Mouse (Mus musculus): ENCODE results near the gene Pdcd1.
A peak's percentile ranks its signal among the peaks of the same experiment; 100 is the strongest.
"Not testable (repeated sequence)": the region's sequence is repeated elsewhere in the genome, so short reads cannot be mapped to it uniquely, and the experiment has no call there.

The Pdcd1 gene

GRCm38 (mm10) chr1:94052373-94052772, at the start of gene Pdcd1:
Gene Pdcd1, minus strand, starts transcription at chr1:94052553.
- no peak for DNase-seq (ENCODE audit: low read depth, low spot score)

DNA sequence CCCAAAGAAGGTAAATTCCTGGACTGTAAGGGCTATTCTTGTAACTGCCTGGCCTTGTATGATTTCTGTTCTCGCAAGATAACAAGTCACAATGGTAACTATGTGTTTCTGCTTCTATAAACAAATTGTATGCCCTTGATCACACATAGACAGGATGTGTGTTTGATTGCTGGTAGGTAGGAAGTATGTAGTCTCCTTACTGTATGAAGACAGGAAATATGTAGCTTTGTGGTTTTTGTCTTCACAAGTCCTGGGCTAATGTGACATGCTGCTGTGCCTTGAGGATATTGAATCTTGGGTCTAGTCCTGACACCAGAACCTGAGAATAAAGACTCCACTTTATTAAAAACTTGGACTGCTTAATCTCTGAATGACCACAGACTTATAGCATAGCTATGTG, 39.4 kb upstream of the Pdcd1 start:
- DNase-seq (ENCODE audit: low read depth, low spot score) = no peak

GRCm38 (mm10) chr1:94086311-94086898, 34.1 kb upstream of the Pdcd1 start:
- no peak for DNase-seq (ENCODE audit: low read depth, low spot score)

GRCm38 (mm10) chr1:94085324-94086105, 33.2 kb upstream of the Pdcd1 start:
- DNase-seq (ENCODE audit: low read depth, low spot score) = no peak

DNA sequence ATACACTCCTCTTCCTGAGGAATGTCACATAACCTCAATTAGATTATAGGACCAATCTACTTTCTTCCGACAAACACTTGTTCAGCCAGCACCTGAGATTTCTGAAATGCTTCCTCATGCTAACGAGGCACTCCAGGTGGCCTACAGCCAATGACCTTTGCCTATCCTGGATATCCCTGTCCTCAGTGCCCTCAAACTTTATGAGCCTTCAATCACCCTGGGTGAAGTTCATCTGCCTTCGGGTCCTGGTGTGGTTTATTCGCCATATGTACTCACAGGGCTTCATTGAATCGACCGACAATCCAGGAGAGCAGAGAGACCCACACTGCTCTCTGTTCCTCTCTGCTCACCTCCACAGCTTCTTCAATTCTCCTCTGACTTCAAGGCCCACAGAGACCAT, 29.4 kb upstream of the Pdcd1 start:
- DNase-seq (ENCODE audit: low read depth, low spot score) = no peak

- DNase-seq (ENCODE audit: low read depth, low spot score) = no peak
These were observed 28.8 kb upstream of the Pdcd1 start for GRCm38 (mm10) chr1:94081191-94081590.

GRCm38 (mm10) chr1:94080718-94081117, 28.4 kb upstream of the Pdcd1 start:
- DNase-seq (ENCODE audit: low read depth, low spot score) = no peak

DNA sequence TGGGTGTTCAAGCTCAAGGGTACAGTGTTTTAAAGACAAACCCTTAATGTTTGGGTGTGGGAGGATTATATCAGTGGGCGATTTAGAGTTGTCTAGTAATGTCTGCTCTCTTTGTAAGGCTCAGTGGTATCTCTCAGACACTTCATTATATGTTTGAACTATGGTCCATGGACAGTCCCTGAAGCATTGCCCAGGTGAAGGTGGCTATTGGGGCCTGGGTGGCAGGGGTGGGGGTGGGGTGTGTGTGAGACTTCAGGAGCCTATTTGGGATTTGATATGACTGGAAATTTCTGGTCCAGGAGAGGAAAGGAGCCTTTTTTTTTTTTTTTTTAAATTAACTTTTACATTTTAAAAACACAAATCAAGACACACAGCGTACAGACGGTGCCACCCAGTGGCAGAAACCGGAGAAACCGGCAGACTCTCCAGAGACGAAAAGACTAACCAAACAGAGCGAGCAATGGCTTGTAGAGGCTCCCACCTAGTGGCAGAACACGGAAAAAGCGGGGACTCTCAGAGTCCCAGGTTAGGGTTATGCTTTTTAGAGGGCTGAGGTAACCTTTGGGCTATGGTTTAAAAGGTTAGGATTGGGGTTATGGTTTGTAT, 26.6 kb upstream of the Pdcd1 start:
- peak; percentile 92 for DNase-seq (ENCODE audit: low read depth, low spot score)

GRCm38 (mm10) chr1:94078314-94078713, 26.0 kb upstream of the Pdcd1 start:
- no peak for DNase-seq (ENCODE audit: low read depth, low spot score)

GRCm38 (mm10) chr1:94076702-94077101, 24.3 kb upstream of the Pdcd1 start:
- no peak for DNase-seq (ENCODE audit: low read depth, low spot score)

DNA sequence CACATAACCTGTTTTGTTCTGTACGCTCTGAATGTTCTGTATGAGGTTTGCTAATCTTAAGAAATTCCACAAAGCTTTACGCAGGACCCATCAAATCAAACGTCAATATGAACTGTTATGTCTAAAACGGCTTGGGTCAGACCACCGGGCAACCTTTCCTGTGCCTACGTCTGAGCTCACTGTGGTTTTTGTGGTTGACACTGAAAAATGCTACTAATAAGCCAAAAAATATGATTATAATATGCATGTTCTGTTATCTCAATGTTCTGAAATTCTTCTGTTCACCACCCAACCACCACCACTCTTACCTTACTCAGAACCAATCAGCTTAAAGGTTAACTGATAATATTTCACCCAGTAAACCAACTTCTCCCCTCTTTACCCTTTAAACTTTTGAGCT, 22.4 kb upstream of the Pdcd1 start:
- no peak for DNase-seq (ENCODE audit: low read depth, low spot score)

- not testable (repeated sequence) for DNase-seq (ENCODE audit: low read depth, low spot score)
These were observed 5.9 kb upstream of the Pdcd1 start for GRCm38 (mm10) chr1:94058281-94058680.

DNA sequence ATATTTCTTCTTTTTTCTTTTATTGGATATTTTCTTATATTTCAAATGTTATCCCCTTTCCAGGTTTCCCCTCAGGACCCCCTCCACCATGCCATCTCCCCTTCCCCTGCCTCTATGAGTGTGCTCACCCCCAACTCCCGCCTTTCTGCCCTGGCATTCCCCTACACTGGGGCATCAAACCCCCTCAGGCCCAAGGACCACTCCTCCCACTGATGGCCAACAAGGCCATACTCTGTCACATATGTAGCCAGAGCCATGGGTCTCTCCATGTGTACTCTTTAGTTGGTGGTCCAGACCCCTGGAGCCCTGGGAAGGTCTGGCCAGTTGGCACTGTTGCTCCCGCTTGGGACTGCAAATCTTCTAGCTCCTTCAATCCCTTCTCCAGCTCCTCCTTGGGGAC, 5.0 kb upstream of the Pdcd1 start:
- DNase-seq (ENCODE audit: low read depth, low spot score) = no peak

GRCm38 (mm10) chr1:94055966-94056365, 3.6 kb upstream of the Pdcd1 start:
- DNase-seq (ENCODE audit: low read depth, low spot score) = peak; percentile 33

DNA sequence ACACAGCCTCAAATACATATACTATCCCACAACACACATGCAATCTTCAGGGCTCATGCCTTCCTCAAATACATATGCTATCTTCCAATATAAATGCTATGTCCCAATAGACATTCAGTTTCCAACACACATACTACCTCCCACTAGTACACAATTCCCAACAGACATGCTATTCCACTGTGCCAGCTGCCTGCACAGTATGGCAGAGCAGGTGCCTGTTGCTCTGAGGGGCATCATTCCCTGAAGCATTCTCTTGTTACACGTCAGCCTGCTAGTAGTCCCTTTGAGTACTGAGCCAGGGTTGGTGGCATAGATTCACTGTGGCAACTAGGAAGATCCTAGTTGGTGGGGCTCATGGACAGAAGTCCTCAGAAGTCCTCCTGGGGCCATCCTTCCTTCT, 2.1 kb upstream of the Pdcd1 start:
- DNase-seq (ENCODE audit: low read depth, low spot score) = peak; percentile 47

GRCm38 (mm10) chr1:94053530-94054216, 1.3 kb upstream of the Pdcd1 start:
- peak; percentile 94 for DNase-seq (ENCODE audit: low read depth, low spot score)

DNA sequence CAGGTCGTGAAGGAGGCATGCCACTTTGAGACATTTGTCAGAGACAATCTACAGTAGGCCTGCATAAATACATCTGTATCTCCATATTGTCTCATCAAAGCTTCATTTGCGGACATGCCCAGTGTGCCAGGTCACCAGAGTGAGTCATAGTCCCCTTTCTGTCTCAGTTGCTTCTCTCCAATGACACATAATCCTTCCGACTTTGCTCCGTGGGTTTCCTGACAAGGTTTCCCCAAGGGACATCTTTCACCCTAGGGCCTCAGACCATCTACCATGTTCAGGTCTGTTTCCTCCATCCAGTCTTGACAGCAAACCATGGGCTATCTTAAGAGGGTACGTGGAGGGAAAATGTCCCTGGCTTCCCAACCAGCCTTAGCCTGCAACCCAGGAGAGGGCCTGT, 1.2 kb downstream of the Pdcd1 start:
- DNase-seq (ENCODE audit: low read depth, low spot score) = no peak

DNA sequence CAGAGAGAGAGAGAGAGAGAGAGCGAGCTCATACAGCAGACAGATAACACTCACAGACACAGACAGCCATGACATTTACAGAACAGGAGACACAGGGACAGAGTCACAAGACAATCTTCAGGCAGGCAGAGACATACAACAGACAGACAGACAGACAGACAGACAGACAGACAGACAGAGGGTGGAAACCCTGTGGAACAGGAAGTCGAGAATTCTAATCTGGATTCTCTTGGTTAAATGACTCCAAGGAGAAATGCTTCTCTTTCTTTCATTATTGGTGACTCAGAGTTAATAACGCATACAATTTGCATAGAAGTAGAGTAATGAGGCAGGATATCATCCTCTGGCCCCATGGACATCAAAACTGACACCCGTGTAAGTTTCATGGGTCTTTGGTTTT, 5.8 kb downstream of the Pdcd1 start:
- no peak for DNase-seq (ENCODE audit: low read depth, low spot score)

- DNase-seq (ENCODE audit: low read depth, low spot score) = no peak
These were observed 6.8 kb downstream of the Pdcd1 start for GRCm38 (mm10) chr1:94045559-94045958.

DNA sequence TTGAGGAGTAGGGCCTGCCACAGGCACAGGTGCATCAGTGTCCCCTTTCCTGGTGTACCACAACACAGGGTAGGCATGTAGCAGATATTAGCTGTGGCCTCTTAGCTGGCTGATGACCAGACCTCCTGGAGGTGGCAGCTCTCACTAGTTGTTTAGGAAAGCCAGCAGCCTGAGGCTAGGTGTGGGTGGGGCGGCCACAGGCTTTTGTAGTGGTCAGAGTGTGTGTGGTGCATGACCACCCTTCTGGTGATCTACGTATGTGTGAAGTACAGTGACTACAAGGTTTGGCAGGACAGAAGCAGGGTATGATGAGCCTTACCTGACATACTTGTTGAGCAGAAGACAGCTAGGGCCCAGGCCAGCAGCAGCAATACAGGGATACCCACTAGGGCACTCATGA, 12.0 kb downstream of the Pdcd1 start:
- no peak for DNase-seq (ENCODE audit: low read depth, low spot score)

GRCm38 (mm10) chr1:94034984-94035743, 17.2 kb downstream of the Pdcd1 start:
- peak; percentile 95 for DNase-seq (ENCODE audit: low read depth, low spot score)

All from brain, adult 2 months (tissue).